Mouse (Mus musculus): ENCODE results near the gene 4930469K13Rik. TPM values are rescaled to one million over a fixed set of nuclear protein-coding genes. Genes with fewer than 3 reads are reported as not detected.

The 4930469K13Rik gene
- total RNA-seq, 2 experiments from 2014 or later, result not detected

DNA sequence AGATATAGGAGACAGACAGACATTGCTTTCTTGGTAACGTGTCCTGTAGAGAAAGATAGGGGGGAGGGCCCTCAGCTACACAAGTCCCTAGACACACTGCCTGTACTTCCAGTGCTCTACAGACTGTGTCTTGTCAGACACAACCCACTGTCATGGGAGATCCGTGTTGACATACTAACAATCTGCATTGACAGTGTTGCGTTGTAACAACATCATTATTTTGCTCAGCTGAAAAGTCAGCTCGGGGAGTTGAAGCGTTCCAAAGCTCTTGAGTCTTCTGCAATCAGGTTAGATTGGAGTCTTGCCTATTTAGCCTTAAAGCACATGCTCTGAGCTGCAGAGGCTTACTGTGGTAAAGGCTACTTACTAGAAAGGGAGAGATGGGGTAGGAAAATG, 50.8 kb downstream of the 4930469K13Rik start:
- peak in 1 of 2 experiments; percentile 7 for DNase-seq
- intact Hi-C loops (cut with DNase I), result no loop called here

DNA sequence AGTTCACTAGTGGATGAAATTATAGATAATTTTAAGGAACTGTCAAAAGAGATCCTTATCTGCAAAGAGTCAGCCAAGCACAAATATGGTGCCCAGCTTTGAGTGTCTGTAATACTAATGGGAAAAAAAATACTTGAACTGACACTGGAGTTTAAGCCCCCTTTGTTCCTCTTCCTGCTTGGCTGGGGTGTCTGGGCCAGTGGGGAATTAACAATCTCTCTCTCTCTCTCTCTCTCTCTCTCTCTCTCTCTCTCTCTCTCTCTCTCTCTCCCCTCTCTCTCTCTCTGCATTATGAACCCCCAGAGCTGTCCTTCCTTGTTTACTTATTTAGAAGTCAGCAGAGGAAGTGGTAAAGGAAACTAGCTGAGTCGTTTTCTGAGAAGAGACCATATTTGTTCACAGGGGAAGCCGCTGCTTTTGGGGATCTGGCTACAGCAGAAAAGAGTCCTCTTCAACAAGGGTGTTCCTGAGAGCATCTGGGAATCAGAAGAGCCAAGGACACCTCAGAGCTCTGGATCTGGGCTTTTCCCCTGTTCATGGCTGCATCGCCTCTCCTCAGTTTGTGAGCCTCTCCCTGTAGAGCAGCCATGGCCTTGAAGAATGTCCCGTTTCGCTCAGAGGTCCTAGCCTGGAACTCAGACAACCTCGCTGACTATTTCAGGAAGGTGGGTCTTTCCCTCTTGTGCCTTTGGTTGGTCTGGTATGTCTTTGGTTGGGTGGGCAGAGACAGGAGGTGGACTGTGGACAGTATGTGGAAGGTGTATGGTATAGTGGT, 51.4 kb downstream of the 4930469K13Rik start, which contains the start of gene Lcp2:
Gene Lcp2 (plus strand): TSS at position 154 of the 775 bp plus-strand sequence.
- DNase-seq, result peak in 1 of 2 experiments; percentile 14
- intact Hi-C loops (cut with DNase I), result no loop called here

DNA sequence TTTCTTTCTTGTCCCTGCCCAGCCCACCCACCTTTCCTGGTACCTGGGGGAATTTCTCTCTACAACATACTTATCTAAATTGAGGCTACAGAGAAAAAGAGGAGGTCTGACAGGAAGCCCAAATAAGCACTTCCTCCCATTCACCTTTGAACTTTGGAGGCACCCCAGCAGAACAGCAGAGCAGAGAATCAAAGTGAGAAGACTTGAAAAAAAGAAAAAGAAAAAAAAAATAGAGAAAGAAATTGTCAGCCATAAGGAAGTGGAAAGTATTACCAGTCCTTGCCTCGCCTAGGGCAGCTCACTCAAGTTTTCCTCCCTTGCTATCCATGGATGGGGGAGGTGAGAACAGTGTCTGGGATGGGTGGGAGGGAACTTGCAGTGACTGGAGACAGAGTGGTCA, 55.5 kb downstream of the 4930469K13Rik start:
- DNase-seq, result no peak
- intact Hi-C loops (cut with DNase I), result no loop called here

DNA sequence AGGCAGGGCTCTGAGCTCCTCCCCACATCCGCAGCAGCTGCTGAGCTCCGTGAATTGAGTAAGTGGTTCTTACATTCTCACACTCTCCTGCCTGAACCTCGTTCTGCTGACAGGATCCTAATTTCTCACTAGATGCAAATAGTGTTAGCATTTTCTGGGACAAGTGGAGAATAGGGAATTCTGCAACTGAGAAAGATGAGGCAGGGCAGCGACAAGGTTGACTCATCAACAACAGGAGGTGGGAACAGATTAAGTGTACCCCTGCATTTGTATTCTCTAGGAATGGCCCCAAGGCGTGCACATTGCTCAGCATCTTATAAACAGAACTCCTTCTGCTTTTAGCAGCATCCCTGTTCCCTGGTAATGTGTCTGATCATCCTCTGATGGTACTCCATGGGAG, 58.3 kb downstream of the 4930469K13Rik start:
- no peak for DNase-seq
- intact Hi-C loops (cut with DNase I), result no loop called here

- no peak for DNase-seq
- intact Hi-C loops (cut with DNase I), result no loop called here
These were observed 62.3 kb downstream of the 4930469K13Rik start for GRCm38 (mm10) chr11:34035909-34036658.

DNA sequence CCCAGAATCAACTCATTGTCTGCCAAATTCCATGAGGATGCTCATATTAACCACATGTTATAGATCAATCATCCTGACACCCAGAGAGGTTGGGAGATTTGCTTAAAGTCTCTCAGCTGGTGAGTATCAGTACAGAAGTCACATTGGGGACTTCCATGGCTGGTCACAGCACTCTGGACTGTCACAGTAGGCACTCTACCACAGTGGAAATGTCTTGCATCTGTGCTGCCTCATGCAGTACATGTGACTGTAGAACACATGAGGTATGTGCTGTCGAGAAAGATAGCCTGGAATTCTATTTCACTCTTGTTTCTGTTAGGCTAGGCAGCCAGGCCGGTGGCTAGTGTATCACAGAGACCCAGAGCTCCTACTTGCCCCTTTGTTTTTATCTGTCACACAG, 63.6 kb downstream of the 4930469K13Rik start:
- DNase-seq, result no peak
- intact Hi-C loops (cut with DNase I), result no loop called here

DNA sequence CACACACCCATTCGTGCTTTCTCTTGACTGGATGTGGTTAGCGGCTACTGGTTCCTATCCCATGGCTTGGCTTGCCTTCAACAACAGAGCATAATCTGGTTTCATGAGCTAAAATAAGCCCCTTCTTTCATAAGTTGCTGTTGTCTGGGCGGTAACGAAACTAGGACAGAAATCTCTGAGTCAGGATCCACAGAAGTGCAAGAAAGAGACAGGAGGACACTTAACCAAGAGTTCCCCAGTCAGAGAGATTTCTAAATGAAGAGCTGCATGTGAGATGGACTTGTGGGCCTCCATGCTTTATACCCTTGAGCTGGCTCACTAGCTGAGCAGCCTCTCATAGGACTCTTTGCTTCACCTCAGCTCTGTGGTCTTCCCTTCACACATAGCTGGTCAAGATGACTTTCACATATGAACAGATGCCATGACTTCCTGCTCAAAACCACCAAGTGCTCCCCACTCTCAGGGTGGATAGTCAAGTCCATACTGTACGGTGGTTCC, 64.3 kb downstream of the 4930469K13Rik start:
- DNase-seq, result peak in 1 of 2 experiments; percentile 12
- intact Hi-C loops (cut with DNase I), result no loop called here

DNA sequence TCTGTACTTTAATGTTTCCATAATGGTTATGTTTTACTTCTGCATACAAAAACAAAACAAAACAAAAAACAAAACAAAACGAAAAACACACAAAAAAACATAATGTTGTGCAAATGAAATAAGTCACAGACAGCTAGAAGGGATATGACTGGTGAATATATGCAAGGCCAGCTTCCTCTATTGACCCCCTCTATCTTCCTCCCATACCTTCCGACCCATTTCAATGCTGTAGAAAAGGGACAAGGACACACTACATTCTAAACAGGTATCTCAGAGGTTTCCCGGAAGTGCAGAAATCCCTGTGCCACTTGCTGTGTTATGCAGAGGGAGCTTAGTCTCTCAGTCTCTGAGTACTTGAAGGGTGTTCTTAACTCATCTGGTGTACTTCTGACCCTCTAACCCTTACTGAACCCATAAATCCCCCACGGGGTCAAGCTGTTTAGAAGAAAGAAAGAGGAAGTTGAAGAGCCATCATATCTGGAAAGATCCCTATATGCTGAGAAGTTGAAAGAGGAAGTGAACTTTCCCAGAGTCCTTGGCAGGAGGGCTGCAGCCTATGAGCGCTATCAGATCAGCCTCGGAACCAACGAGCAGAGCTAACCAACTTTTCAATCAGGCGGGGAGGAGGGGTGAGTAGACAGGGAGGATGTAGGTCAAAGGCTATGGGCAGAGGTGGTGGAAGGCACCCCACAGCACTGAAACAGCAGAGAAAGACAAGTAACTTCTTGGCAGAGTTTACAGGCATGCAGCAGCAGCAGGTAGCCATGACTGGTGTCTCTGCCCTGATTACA, 67.1 kb downstream of the 4930469K13Rik start:
- intact Hi-C loops (cut with DNase I), result no loop called here
- DNase-seq, result peak; percentile 43 to 45

GRCm38 (mm10) chr11:34029658-34030057, 68.7 kb downstream of the 4930469K13Rik start:
- DNase-seq, result no peak
- intact Hi-C loops (cut with DNase I), result no loop called here

DNA sequence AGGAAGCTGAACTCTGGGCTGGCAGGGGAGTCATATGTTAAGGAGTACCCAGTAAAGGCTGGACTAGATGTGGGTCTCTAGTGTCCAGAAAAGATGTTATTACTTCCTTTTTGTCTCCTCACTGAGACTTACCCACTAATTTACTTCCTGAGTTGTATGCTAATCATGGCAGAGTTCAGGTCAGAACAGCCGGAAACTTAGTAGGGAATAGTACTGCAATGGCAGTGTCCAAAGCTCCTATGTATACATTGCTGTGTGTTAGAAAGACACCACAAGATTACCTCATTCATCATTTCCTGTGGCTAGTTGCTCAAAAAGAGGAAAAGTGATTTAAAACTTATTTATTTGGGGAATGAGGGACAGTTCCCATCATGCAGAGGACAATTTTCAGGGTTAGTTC, 73.3 kb downstream of the 4930469K13Rik start:
- intact Hi-C loops (cut with DNase I), result no loop called here
- no peak for DNase-seq

DNA sequence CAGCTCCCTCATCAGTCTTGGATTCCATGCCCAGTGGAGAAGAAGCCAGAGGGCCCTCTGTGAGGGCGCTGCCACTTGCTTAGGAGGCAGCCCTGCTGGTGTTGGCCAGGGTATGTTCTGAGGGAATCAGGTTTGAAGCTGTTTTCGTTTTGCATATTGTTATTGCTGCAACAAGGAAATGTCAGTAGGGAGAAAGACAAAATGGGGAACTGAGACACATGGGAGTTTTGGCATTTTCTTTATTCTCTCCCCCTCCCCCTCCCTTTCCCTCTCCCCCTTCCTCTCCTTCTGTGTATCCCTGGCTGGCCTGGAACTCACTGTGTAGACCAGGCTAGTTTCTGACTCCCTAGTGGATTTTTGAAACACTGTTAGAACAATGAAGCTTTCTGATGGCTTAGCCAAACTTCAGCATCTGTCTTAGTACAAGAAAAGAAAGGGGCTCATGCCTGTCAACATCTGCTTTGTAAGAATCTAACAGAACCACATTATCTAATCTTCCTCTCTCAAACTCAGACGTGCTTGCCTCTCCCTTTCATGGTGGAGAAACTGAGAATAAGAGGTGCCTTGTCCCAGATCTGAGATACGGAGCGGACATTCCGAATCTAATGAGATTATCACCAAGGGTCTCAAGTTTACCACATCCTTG, 86.2 kb downstream of the 4930469K13Rik start:
- intact Hi-C loops (cut with DNase I), result loop anchor here (5.0 kb wide), 1 partner anchor 105 kb away; no protein-coding TSS in a partner anchor
- no peak for DNase-seq

GRCm38 (mm10) chr11:34010859-34011172, 87.5 kb downstream of the 4930469K13Rik start:
- intact Hi-C loops (cut with DNase I), result loop anchor here (5.0 kb wide), 1 partner anchor 106 kb away; no protein-coding TSS in a partner anchor
- DNase-seq, result peak; percentile 69 to 72

DNA sequence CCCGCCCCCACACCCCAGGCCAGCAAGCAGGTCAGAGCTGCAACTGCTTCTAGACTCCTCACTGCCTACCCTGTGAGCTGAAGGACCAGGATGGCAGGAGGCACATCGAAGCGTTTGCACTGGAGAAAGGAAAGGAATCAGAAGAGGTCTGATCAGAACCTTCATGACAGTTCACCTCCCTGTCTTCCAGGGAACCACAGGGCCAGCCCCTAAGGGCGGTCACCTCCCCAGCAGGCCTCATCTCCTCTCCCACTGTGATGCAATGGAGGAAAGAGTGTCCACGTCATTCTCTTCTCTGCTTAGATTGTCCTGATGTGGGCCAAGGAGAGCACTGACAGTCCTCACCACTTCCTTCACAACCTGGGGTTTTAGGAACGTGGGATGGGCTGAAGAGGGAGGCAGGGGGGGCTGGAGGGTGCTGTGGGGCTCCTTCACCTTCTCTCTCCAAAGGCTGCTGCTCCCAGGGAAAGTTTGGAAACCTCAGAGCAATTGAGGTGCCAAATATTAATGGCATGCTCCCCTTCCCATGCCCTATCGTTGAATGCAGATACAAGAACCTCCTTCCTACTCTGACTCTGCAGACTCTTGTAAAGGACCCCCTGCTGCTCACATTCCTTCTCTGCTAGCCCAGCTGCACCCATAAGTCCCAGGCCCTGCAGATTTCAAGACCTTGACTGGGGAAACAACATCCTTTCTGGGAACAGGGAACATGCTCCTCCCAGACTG, 88.1 kb downstream of the 4930469K13Rik start:
- intact Hi-C loops (cut with DNase I), result loop anchor here (5.0 kb wide), 1 partner anchor 107 kb away; no protein-coding TSS in a partner anchor
- DNase-seq, result peak in 1 of 2 experiments; percentile 18

DNA sequence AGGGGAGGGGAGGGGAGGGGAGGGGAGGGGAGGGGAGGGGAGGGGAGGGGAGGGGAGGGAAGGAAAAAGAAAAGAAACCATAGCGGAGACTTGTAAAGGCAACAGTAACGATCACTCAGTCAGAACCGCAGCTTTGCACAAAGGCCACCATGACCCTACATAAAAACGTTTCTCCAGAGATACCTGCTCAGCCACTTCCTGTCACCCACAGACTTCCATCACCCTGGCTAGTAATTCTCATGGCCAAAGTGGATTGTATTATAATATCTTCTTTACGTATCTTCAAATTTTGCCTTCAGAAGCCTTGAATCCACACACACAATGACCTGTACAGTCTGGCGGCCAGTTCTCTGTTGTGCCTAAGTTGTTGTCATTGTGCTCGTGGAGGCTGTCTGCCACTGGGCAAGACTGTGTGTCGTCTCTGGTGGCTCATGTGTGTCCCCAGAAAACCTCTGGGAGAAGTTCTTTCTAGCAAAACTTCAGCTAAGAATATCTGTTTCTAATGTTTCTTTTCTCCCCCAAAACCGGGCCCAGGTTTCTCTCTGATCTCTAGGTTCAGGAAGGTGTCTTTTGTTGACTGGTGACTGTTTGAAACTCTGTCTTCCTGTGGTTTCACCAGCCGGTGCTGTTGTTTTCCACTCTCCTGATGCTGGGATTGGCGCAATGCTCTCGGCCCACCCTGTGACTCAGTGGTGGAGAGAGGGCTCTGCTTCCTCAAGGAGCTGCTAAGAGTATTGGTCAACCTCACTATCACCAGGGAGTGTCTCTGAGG, 88.9 kb downstream of the 4930469K13Rik start:
- intact Hi-C loops (cut with DNase I), result loop anchor here (5.0 kb wide), 3 partner anchors 82 to 203 kb away; no protein-coding TSS in a partner anchor

GRCm38 (mm10) chr11:34008702-34009101, 89.7 kb downstream of the 4930469K13Rik start:
- intact Hi-C loops (cut with DNase I), result loop anchor here (5.0 kb wide), 2 partner anchors 81 to 204 kb away; no protein-coding TSS in a partner anchor
- peak; percentile 61 to 65 for DNase-seq

More for the DNA sequence above, 88.9 kb downstream of the 4930469K13Rik start:
- DNase-seq, result no peak

DNA sequence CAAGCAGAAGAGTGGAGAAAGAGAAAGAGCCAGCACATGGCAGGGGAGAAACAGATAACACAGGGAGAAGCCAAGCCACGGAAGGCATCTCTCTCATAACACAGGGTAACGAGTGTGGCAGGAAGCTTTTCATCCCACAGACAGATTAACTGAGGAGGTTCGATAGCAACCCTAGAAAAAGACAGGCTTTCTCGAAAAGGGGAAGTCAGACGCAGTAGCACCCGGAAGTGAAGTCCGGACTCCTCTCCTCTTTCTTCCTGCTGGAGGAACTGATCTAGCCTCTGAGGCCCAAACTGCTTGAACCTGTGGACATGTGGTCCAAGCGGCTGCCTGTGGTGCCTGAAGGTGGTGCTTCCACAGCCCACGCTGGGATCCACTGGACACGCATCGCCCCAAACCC, 90.1 kb downstream of the 4930469K13Rik start:
- peak in 1 of 2 experiments; percentile 13 for DNase-seq

DNA sequence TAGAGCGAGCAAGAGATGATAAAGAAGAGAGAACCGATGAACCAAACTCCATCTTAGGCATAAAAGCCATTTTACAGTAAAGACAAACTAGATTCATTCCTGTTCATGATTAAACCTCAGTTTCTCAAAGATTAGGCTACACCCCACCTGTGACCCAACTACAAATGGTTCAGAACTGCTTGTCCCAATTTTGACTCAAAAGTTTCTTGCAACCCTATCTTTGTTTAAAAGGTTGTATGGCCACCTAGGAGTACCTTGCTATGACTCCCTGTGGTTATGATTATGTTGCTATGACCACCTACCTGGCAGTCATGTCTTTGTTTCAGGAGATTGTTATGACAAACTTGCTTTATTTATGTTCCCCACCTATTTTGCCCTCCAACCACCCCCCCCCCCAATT, 90.7 kb downstream of the 4930469K13Rik start:
- intact Hi-C loops (cut with DNase I), result loop anchor here (5.0 kb wide), 2 partner anchors 80 to 205 kb away; no protein-coding TSS in a partner anchor
- DNase-seq, result no peak

More for the DNA sequence above, 90.1 kb downstream of the 4930469K13Rik start:
- intact Hi-C loops (cut with DNase I), result loop anchor here (5.0 kb wide), 2 partner anchors 81 to 204 kb away; no protein-coding TSS in a partner anchor

- intact Hi-C loops (cut with DNase I), result loop anchor here (1.0 kb wide), 1 partner anchor 71 kb away; no protein-coding TSS in a partner anchor
These were observed 95.8 kb downstream of the 4930469K13Rik start for GRCm38 (mm10) chr11:34002593-34002965.

More at GRCm38 (mm10) chr11:34002593-34002965, 95.8 kb downstream of the 4930469K13Rik start:
- no peak for DNase-seq

All from heart, postnatal 10 days (tissue).